Mouse (Mus musculus): ENCODE results near the gene Slc35g3. TPM values are rescaled to one million over a fixed set of nuclear protein-coding genes. Genes with fewer than 3 reads are reported as not detected.
"Not testable (repeated sequence)": the region's sequence is repeated elsewhere in the genome, so short reads cannot be mapped to it uniquely, and the experiment has no call there.

Gene Slc35g3
- polyA plus RNA-seq, 1 experiment from 2014 or later: not detected

GRCm38 (mm10) chr11:69752686-69753085 lies 9.1 kb downstream of the Slc35g3 start:
- H3K4me1 ChIP-seq: peaks cover 49% of the 10 kb centered on the region
- H3K4me3 ChIP-seq (replicated peaks): no peak overlapping the region
- peaks cover 4% of the 10 kb centered on the region for H3K36me3 ChIP-seq
- H3K4me2 ChIP-seq: no peak overlapping the region
- no peak overlapping the region for H3K27ac ChIP-seq (replicated peaks)
- no peaks in the 10 kb centered on the region for H3K9me3 ChIP-seq (replicated peaks)
- H3K27me3 ChIP-seq (replicated peaks): no peaks in the 10 kb centered on the region
- H3K9ac ChIP-seq (replicated peaks): 0 out of 2 replicates have a peak overlapping the region, but pooled peaks have one; percentile 14
- no peak for ATAC-seq (ENCODE audit: low FRiP score)

GRCm38 (mm10) chr11:69751635-69752034 lies 10.1 kb downstream of the Slc35g3 start:
- no peak overlapping the region for H3K27ac ChIP-seq (replicated peaks)
- no peak overlapping the region for H3K4me2 ChIP-seq
- 91% methylated on average over 3 of the region's 3 CpGs for WGBS

GRCm38 (mm10) chr11:69731408-69731807 lies 30.4 kb downstream of the Slc35g3 start:
- not testable (repeated sequence) for H3K9ac ChIP-seq (replicated peaks); H3K27ac ChIP-seq (replicated peaks); H3K4me1 ChIP-seq; ATAC-seq (ENCODE audit: low FRiP score); H3K4me3 ChIP-seq (replicated peaks); H3K27me3 ChIP-seq (replicated peaks); H3K4me2 ChIP-seq; H3K9me3 ChIP-seq (replicated peaks)
- H3K36me3 ChIP-seq: peaks cover 33% of the 10 kb centered on the region
- WGBS: 73% methylated on average over 3 of the region's 3 CpGs

More at GRCm38 (mm10) chr11:69751635-69752034, 10.1 kb downstream of the Slc35g3 start:
- Histone ChIP-seq H3K36me3 (peaks cover 13% of the 10 kb centered on the region), H3K9ac (replicated peaks) (no peak overlapping the region), H3K4me1 (peaks cover 39% of the 10 kb centered on the region), H3K9me3 (replicated peaks) (no peaks in the 10 kb centered on the region), H3K27me3 (replicated peaks) (no peaks in the 10 kb centered on the region), H3K4me3 (replicated peaks) (no peak overlapping the region)
- no peak for ATAC-seq (ENCODE audit: low FRiP score)

- peaks cover 10% of the 10 kb centered on the region for H3K36me3 ChIP-seq
- no peak overlapping the region for H3K9ac ChIP-seq (replicated peaks)
- H3K4me1 ChIP-seq: no peaks in the 10 kb centered on the region
- H3K4me2 ChIP-seq: no peak overlapping the region
- H3K27ac ChIP-seq (replicated peaks): no peak overlapping the region
- no peaks in the 10 kb centered on the region for H3K9me3 ChIP-seq (replicated peaks)
- no peaks in the 10 kb centered on the region for H3K27me3 ChIP-seq (replicated peaks)
- no peak overlapping the region for H3K4me3 ChIP-seq (replicated peaks)
- 30% methylated on average over 3 of the region's 3 CpGs for WGBS
- ATAC-seq (ENCODE audit: low FRiP score): no peak
These were observed 32.7 kb downstream of the Slc35g3 start for GRCm38 (mm10) chr11:69729063-69729462.

GRCm38 (mm10) chr11:69725951-69726350 lies 35.8 kb downstream of the Slc35g3 start:
- Histone ChIP-seq H3K27ac (replicated peaks) (no peak overlapping the region), H3K4me3 (replicated peaks) (no peak overlapping the region), H3K36me3 (no peaks in the 10 kb centered on the region), H3K9me3 (replicated peaks) (no peaks in the 10 kb centered on the region), H3K4me1 (no peaks in the 10 kb centered on the region), H3K27me3 (replicated peaks) (no peaks in the 10 kb centered on the region), H3K4me2 (no peak overlapping the region), H3K9ac (replicated peaks) (no peak overlapping the region)
- ATAC-seq (ENCODE audit: low FRiP score): no peak
- 35% methylated on average over 5 of the region's 5 CpGs for WGBS

- Histone ChIP-seq H3K4me1 (no peaks in the 10 kb centered on the region), H3K9me3 (replicated peaks) (no peaks in the 10 kb centered on the region)
- 52% methylated on average over 2 of the region's 2 CpGs for WGBS
These were observed 38.7 kb downstream of the Slc35g3 start for GRCm38 (mm10) chr11:69723074-69723473.

GRCm38 (mm10) chr11:69720852-69721251 lies 40.9 kb downstream of the Slc35g3 start:
- Histone ChIP-seq H3K4me3 (replicated peaks) (no peak overlapping the region), H3K4me2 (no peak overlapping the region), H3K9ac (replicated peaks) (no peak overlapping the region), H3K36me3 (no peaks in the 10 kb centered on the region), H3K9me3 (replicated peaks) (no peaks in the 10 kb centered on the region), H3K4me1 (no peaks in the 10 kb centered on the region), H3K27me3 (replicated peaks) (no peaks in the 10 kb centered on the region), H3K27ac (replicated peaks) (no peak overlapping the region)
- 84% methylated on average over 6 of the region's 6 CpGs for WGBS
- no peak for ATAC-seq (ENCODE audit: low FRiP score)

More at GRCm38 (mm10) chr11:69723074-69723473, 38.7 kb downstream of the Slc35g3 start:
- no peaks in the 10 kb centered on the region for H3K36me3 ChIP-seq
- no peak overlapping the region for H3K9ac ChIP-seq (replicated peaks)
- H3K27ac ChIP-seq (replicated peaks): no peak overlapping the region
- H3K4me3 ChIP-seq (replicated peaks): no peak overlapping the region
- ATAC-seq (ENCODE audit: low FRiP score): no peak
- no peaks in the 10 kb centered on the region for H3K27me3 ChIP-seq (replicated peaks)
- H3K4me2 ChIP-seq: no peak overlapping the region

GRCm38 (mm10) chr11:69719423-69719822 lies 42.3 kb downstream of the Slc35g3 start:
- Histone ChIP-seq H3K9ac (replicated peaks) (no peak overlapping the region), H3K4me1 (no peaks in the 10 kb centered on the region), H3K36me3 (no peaks in the 10 kb centered on the region), H3K4me2 (no peak overlapping the region), H3K9me3 (replicated peaks) (no peaks in the 10 kb centered on the region), H3K27ac (replicated peaks) (no peak overlapping the region), H3K27me3 (replicated peaks) (no peaks in the 10 kb centered on the region), H3K4me3 (replicated peaks) (no peak overlapping the region)
- no peak for ATAC-seq (ENCODE audit: low FRiP score)
- 70% methylated on average over 6 of the region's 6 CpGs for WGBS

- Histone ChIP-seq H3K27ac (replicated peaks) (no peak overlapping the region), H3K4me2 (no peak overlapping the region), H3K36me3 (no peaks in the 10 kb centered on the region), H3K4me3 (replicated peaks) (no peak overlapping the region), H3K27me3 (replicated peaks) (no peaks in the 10 kb centered on the region), H3K9ac (replicated peaks) (no peak overlapping the region), H3K9me3 (replicated peaks) (no peaks in the 10 kb centered on the region), H3K4me1 (no peaks in the 10 kb centered on the region)
- 33% methylated on average over 15 of the region's 15 CpGs for WGBS
- no peak for ATAC-seq (ENCODE audit: low FRiP score)
These were observed 43.1 kb downstream of the Slc35g3 start for GRCm38 (mm10) chr11:69718661-69719060.

GRCm38 (mm10) chr11:69716953-69717352 lies 44.8 kb downstream of the Slc35g3 start:
- Histone ChIP-seq H3K27me3 (replicated peaks) (no peaks in the 10 kb centered on the region), H3K4me3 (replicated peaks) (no peak overlapping the region), H3K9ac (replicated peaks) (no peak overlapping the region), H3K4me2 (no peak overlapping the region), H3K27ac (replicated peaks) (no peak overlapping the region), H3K4me1 (no peaks in the 10 kb centered on the region), H3K9me3 (replicated peaks) (no peaks in the 10 kb centered on the region), H3K36me3 (no peaks in the 10 kb centered on the region)
- WGBS: 75% methylated on average over 4 of the region's 4 CpGs
- no peak for ATAC-seq (ENCODE audit: low FRiP score)

GRCm38 (mm10) chr11:69715929-69716328 lies 45.8 kb downstream of the Slc35g3 start:
- Histone ChIP-seq H3K9ac (replicated peaks) (no peak overlapping the region), H3K27me3 (replicated peaks) (no peaks in the 10 kb centered on the region), H3K27ac (replicated peaks) (no peak overlapping the region), H3K9me3 (replicated peaks) (no peaks in the 10 kb centered on the region), H3K36me3 (no peaks in the 10 kb centered on the region), H3K4me1 (no peaks in the 10 kb centered on the region), H3K4me3 (replicated peaks) (no peak overlapping the region), H3K4me2 (no peak overlapping the region)
- ATAC-seq (ENCODE audit: low FRiP score): no peak
- WGBS: 24% methylated on average over 5 of the region's 5 CpGs

GRCm38 (mm10) chr11:69715482-69715881 lies 46.3 kb downstream of the Slc35g3 start:
- WGBS: 59% methylated on average over 9 of the region's 9 CpGs
- H3K4me2 ChIP-seq: no peak overlapping the region
- H3K9me3 ChIP-seq (replicated peaks): no peaks in the 10 kb centered on the region

More at GRCm38 (mm10) chr11:69715482-69715881, 46.3 kb downstream of the Slc35g3 start:
- no peak overlapping the region for H3K4me3 ChIP-seq (replicated peaks)
- no peaks in the 10 kb centered on the region for H3K27me3 ChIP-seq (replicated peaks)
- no peak for ATAC-seq (ENCODE audit: low FRiP score)
- no peaks in the 10 kb centered on the region for H3K4me1 ChIP-seq
- H3K27ac ChIP-seq (replicated peaks): no peak overlapping the region
- no peak overlapping the region for H3K9ac ChIP-seq (replicated peaks)
- H3K36me3 ChIP-seq: no peaks in the 10 kb centered on the region

All from neural tube, embryonic 15.5 days (tissue).